Mouse (Mus musculus) kidney, postnatal 14 days (tissue): ENCODE data around the gene Mgmt.

Experiments
- DNase-seq: peaks from one replicate; pipeline ENCODE4 v3.0.0; 2022; ENCODE audit warnings: mixed read lengths

Gene Mgmt

GRCm38 (mm10) chr7:136894106-136894986 is at the start of gene Mgmt:
TSS of gene Mgmt (plus strand) at chr7:136894614.
- peak; percentile 96 for DNase-seq

DNA sequence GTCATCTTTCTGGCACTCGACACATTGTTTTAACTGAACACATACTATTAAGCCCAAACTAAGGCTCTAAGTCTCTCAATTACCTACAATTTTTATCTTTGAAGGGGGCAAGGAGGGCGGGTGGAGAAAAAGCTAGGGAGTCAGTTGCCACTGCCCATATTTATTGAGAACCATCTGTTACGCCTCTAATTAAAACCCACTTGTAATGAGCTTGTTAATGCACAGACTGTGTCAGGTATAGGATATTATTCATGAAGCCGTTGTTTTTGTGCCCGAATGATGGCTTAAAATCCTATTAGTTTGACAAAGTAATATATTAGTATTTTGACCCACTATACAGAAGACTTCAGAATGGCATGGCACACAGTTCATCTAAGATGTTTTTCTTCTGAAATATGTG is 49.6 kb upstream of the Mgmt start:
- no peak for DNase-seq

DNA sequence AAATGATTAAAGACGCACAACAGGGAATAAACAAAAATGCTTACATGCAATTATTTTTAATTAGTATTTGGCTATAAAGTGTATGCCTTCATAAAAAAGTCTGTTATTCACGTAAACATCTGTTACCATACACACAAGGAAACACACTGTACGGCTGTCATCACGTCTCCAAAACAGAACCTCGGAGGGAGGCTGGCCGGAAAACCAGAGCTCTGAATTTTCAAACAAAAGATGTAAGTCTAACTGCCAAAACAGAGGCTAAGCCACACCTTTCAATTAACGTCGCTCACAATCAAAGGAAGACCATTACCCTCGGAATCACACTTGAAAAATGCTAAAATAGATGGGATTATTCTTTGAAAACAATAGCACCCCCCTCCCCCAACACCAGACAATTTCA is 49.1 kb upstream of the Mgmt start:
- no peak for DNase-seq

- no peak for DNase-seq
These were observed 48.3 kb upstream of the Mgmt start for GRCm38 (mm10) chr7:136846086-136846620.

- no peak for DNase-seq
These were observed 46.8 kb upstream of the Mgmt start for GRCm38 (mm10) chr7:136847601-136848000.

GRCm38 (mm10) chr7:136848761-136849160 is 45.7 kb upstream of the Mgmt start:
- no peak for DNase-seq

DNA sequence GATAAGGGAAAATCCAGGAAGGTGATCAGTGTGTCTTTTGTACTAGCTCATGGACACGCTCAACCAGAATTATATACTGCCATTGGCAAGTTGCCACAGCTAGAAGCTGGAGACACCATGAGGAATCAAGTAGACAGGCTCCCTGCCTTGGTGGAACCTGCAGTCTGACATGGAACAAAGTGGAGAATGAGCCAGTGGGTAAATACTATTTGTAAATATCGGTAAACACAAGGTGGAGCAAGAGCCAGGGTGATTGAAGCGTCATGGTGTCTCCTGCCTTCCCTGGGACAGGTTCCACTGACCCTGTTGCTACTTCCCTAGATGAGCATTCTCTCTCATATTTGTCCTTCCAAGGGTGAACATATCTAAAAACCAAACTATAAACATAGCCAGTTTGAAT is 44.6 kb upstream of the Mgmt start:
- no peak for DNase-seq

DNA sequence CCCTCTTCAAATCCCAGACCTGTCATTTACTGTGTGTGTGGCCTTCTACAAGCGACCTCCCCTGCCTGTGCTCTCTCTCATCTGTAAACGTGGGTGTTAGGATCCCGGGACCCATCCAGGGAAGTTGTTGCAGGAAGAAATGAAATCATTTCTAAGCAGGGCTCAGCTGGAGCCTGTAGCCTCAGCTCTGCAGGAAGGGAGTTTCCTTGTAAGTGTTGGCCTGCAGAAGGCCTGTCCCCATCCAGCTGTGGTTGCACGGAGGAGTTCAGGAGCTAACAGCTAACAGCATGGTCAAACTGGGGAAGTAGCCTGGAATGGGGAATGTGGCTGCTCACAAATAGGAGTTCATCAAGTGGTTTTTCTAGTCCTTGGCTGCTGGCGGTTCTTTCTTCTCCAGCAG is 44.1 kb upstream of the Mgmt start:
- DNase-seq: no peak

DNA sequence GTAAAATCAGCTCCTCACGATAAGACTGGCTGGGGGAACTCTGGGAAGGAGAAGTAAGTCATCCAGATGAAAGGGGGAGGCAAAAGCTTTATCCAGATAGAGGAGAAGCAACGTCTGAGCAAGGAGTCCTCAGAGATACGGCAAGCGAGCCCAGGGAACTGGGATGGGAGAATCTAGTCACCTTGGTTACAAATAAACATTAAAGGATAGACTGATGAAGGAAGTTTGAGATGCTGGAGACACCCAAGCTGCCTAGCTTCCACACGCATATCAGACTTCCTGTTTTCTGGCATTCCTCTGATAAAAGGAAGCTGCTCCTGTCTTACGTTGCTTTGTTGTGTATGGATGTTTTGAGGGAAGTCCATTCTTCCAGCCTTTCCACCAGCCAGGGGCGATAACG is 42.5 kb upstream of the Mgmt start:
- DNase-seq: no peak

GRCm38 (mm10) chr7:136852721-136853120 is 41.7 kb upstream of the Mgmt start:
- DNase-seq: peak; percentile 13

- DNase-seq: no peak
These were observed 29.5 kb upstream of the Mgmt start for GRCm38 (mm10) chr7:136864677-136865463.

DNA sequence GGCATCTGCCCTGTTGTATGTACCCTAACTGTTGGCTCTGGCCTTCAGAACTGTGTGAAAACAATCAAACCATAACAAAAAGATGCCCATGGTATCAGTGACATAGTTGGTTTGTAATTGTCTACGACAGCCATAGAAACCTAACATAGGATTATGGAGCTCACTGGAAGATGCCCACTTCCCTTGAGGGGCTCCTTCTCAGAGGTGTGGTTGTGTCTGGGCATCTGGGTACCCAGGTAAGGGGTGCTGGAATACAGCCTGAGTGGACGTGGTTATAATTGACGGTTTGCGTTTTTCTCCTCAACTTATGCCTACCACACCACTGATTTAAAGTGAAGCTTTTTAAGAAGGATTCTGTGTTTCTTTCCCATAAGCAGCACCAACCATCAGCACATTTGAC is 28.5 kb upstream of the Mgmt start:
- DNase-seq: no peak

- DNase-seq: no peak
These were observed 27.9 kb upstream of the Mgmt start for GRCm38 (mm10) chr7:136866535-136866934.

- no peak for DNase-seq
These were observed 22.9 kb upstream of the Mgmt start for GRCm38 (mm10) chr7:136871535-136871934.

- DNase-seq: no peak
These were observed 22.4 kb upstream of the Mgmt start for GRCm38 (mm10) chr7:136872059-136872458.

DNA sequence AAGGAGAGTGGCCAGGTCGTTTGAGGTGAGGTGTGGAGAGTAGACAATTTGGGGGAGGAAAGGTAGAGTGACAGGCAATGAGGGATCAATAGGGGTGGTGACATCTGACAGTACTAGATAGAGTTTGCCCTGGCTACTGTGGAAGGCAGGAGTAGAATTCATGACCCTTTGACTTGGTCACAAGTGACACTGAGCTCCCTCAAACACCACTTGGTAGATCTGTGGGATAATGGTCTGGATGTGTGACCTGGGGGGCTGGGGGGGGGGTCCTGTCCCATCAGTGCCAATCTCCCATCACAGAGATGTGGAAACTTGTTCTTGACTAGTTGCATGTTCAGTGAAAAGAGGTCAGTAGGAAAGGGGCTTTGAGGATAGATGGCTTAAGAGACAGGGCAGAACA is 20.0 kb upstream of the Mgmt start:
- DNase-seq: no peak

DNA sequence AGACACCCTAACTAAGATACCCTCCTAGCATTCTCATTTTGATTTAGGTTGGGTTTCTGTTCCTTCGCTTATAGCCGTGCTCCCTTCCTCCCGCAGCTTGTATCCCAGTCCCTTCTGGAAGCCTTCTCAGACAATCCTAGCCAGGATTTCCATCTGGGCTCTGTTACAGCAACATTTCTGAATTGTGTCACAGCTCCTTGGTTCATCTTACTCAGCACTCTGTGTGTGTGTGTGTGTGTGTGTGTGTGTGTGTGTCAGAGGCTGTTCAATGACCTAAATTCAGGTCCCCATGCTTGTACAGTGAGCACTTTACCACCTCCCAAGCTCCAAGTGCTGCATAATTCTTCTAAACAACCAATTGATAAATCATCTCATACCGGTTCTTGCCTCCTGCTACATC is 14.0 kb upstream of the Mgmt start:
- DNase-seq: no peak

- DNase-seq: no peak
These were observed 6.3 kb upstream of the Mgmt start for GRCm38 (mm10) chr7:136888161-136888560.

DNA sequence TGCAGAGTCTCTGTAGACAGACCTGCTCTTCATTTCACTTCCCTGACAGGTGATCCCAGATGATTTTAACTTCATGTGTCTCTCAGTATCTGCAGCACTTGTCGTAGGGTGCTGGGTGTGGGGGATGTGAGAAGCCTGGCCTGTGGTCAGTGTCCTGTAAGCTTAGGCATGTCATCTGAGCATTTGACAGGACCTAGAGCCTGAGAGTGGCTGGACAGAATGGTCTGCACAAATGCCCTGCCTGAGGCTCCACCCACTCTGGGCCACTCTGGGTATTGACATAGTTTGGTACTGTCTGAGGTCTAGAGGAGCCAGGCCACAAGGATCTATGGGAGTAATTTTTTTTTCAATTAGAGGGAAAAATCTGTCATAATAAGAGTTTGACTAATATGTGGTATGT is 942 bp downstream of the Mgmt start:
- DNase-seq: no peak

DNA sequence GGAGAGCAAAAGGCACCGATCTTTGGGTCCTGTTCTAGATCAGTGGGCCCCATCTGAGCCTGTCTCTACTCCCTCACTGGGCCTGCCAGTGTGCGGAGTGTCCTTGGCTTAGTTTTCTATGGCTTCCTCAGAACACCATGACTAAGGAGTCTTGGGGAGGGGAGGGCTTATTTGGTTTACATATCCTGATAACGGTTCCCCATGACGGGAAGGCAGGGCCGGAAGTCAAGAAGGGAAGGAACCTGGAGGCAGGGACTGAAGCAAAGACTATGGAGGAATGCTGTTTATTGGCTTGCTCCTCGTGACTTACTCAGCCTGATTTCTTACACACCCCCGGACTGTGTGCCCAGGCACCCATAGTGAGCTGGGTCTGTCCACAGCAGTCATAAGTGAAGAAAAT is 1.4 kb downstream of the Mgmt start:
- DNase-seq: no peak

- DNase-seq: no peak
These were observed 3.1 kb downstream of the Mgmt start for GRCm38 (mm10) chr7:136897481-136897880.

- DNase-seq: no peak
These were observed 3.6 kb downstream of the Mgmt start for GRCm38 (mm10) chr7:136898005-136898404.

DNA sequence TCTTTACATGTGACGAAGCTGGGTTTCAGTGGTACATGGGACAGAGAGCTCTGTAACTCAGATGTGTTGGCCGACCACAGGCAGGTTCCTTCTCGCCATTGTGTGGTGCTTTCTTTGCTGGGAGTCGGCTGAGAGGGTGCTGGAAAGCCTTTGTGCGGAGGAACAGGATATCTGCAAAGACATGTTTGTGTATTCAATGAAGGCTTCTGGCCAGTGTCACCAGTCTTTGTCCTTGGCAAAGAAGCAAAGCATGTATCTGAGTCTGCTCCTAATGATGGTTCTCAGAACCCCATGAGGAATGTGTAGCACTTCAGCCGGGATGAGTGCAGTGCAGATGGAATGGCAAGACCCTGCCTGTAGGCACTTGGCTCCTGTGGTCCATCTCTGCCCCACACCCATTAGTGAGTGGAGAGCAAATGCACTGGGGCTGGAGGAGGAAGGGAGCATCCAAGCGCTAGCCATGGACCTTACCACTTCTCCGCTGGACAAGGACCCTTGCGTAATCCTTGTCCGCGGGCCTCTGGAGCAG is 14.3 kb downstream of the Mgmt start:
- no peak for DNase-seq

DNA sequence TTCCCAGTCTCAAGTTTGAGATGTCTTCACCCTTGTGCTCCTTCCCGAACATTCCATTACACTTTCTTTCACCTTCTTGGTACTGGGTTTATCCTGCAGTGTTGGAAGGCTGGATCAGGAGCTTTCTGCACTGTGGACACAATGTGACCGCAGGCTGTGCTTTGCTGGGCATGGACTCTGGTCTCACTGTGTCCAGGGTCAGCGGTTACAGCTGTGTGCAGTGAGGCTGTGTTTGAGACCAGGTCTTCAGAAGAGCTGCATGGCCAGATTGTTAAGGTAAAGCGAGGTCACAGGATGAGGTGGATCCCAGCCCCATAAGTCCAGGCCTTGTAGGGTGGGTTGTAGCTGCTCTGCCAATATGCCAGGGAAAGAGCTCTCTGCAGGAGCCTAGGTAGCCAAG is 18.5 kb downstream of the Mgmt start:
- peak; percentile 58 for DNase-seq
